Mouse (Mus musculus): Measurements from ENCODE around the gene Gm6034.
"Not testable (repeated sequence)": the region's sequence is repeated elsewhere in the genome, so short reads cannot be mapped to it uniquely, and the experiment has no call there.

Gene Gm6034

DNA sequence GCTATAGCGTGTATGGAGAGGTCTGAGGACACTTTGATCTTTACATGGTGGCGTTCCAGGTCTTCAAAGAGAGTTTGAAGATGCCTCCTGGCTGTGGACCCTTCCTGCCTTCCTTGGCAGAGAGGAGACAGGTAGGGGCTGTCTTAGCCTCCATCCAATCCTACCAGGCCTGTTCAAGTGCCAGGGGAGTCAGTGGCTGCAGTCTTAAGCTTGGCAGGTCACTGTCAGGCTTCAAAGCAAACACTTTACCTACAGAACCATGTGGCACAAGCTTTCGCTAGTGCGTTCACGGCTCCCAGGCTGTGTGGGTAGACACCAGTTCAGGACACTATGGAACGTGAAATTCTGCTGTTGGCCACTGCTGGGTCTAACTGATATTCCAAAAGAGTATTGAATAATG lies 19.8 kb upstream of the Gm6034 start:
- no peak for DNase-seq (ENCODE audit: low read depth in 2 of 2, low spot score in 2 of 2)

- no peak for DNase-seq (ENCODE audit: low read depth in 2 of 2, low spot score in 2 of 2)
These were observed 18.8 kb upstream of the Gm6034 start for GRCm38 (mm10) chr17:36023710-36024654.

DNA sequence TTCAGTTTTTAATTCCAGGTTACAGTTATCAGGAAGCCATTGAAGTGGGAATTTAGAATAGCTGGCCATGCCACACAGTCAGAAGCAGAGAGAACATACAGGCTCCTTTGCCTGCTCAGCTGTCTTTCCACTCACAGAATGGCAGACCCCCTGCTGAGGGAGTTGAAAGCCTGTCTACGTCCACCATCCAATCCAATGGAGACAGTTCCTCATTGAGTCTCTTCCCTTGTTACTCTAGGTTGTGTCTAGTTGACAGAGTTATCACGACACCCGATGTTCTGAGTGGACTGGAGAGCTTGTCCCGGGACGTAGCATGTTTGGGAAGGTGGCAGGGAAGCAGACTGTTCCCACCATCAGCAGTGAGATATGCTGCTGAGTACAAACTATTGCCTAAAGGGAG lies 17.6 kb upstream of the Gm6034 start:
- DNase-seq (ENCODE audit: low read depth in 2 of 2, low spot score in 2 of 2), result no peak

- no peak for DNase-seq (ENCODE audit: low read depth in 2 of 2, low spot score in 2 of 2)
These were observed 16.9 kb upstream of the Gm6034 start for GRCm38 (mm10) chr17:36025901-36026300.

GRCm38 (mm10) chr17:36027663-36028062 lies 15.1 kb upstream of the Gm6034 start:
- DNase-seq (ENCODE audit: low read depth in 2 of 2, low spot score in 2 of 2), result no peak

- no peak for DNase-seq (ENCODE audit: low read depth in 2 of 2, low spot score in 2 of 2)
These were observed 13.7 kb upstream of the Gm6034 start for GRCm38 (mm10) chr17:36028879-36029619.

GRCm38 (mm10) chr17:36030046-36030702 lies 12.6 kb upstream of the Gm6034 start:
- DNase-seq (ENCODE audit: low read depth in 2 of 2, low spot score in 2 of 2), result not testable (repeated sequence)

DNA sequence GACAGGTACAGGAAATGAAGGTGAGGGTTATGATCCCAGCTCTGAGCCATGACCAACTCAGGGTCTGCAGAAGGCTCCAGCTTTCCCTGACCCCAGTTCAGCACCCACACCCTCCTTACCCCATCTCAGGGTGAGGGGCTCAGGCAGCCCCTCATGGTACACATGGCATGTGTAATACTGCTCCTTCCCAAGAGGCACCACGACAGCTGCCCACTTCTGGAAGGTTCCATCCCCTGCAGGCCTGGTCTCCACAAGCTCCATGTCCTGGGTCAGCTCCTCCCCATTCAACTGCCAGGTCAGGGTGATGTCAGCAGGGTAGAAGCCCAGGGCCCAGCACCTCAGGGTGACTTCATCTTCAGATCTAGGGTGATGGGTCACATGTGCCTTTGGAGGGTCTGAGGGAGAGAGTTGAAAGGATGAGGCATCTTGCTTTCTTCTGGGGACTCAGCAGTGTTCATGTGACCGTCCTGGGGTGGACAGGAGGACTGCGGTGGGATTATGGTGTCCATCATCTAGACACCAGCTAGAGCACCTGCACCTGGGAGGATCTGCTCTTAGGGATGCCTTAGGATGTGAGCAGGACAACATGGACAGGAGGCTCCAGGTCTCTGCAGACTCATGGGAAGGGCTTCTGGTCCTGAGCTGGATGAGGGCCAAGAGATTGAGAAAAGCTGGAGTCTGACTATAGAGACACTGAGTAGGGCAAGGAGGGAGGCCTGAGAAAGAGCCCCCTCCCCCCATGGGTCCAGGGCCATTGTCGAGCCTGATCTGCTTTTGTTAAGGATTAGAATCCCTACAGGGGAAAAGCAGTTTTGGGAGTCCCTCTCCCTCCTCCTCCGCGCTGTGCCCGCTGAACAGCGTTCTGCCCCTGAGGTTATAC lies 11.8 kb upstream of the Gm6034 start:
- DNase-seq (ENCODE audit: low read depth in 2 of 2, low spot score in 2 of 2), result not testable (repeated sequence)

GRCm38 (mm10) chr17:36031583-36032331 lies 11.0 kb upstream of the Gm6034 start:
- DNase-seq (ENCODE audit: low read depth in 2 of 2, low spot score in 2 of 2), result peak; percentile 48 to 64

DNA sequence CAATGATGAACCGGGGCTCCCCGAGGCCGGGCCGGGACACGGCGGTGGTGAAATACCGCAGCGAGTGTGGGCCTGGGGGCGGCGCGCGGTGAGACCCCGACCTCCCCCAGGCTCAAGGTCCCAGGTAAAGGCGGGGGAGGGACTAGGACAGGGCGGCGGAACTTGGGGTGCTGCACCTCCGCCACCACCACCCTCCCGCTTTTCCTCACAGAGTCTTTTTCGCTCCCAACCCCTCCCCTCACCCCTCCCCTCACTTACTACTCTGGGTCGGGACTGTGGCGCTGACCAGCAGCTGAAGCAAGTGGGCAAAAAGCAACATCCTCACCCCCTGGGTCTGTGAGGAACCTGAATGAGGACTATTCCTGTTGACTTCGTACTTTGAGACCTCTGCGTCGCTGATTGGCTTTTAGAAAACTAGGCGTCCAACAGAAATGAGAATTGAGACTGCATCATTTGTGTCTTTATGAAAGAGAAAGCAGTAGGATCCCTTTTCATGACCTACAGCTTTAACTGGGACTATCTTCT lies 10.3 kb upstream of the Gm6034 start, which contains the start of gene H2-T23:
H2-T23 (minus strand) TSS at position 505 of the 525 bp plus-strand sequence.
- DNase-seq (ENCODE audit: low read depth in 2 of 2, low spot score in 2 of 2), result peak; percentile 46 to 61

GRCm38 (mm10) chr17:36034524-36034923 lies 8.2 kb upstream of the Gm6034 start:
- not testable (repeated sequence) for DNase-seq (ENCODE audit: low read depth in 2 of 2, low spot score in 2 of 2)

DNA sequence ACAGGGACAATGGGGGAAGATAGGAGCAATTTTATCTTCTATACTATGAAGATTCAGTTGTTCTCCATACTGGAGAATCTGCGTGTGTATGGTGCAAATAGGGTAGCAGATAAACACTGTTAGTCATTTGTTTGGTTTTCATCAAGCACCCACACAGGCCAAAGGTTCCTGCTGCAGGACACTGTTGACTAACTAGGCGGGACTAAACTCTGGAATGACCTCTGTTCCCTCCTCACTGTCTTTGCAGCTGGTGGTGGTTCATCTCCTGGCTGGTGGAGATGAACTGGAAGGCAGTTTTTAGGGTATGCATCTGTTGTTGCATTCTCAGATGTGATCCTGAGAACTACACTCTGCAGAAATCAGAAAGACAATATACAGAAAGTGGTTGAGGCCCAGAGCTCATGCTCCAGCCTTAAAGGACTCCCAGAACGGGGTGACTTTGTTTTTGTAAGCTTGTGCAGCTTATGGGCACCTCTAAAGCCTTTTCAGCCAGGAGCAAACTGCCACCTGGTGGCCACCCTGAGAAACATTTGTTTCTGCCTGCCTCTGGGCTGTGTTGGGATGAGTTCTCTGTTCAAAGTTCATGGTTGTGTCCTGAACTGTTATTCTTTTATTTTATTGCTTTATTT lies 7.6 kb upstream of the Gm6034 start:
- DNase-seq (ENCODE audit: low read depth in 2 of 2, low spot score in 2 of 2), result peak; percentile 57 to 68

GRCm38 (mm10) chr17:36036126-36036525 lies 6.6 kb upstream of the Gm6034 start:
- DNase-seq (ENCODE audit: low read depth in 2 of 2, low spot score in 2 of 2), result not testable (repeated sequence)

DNA sequence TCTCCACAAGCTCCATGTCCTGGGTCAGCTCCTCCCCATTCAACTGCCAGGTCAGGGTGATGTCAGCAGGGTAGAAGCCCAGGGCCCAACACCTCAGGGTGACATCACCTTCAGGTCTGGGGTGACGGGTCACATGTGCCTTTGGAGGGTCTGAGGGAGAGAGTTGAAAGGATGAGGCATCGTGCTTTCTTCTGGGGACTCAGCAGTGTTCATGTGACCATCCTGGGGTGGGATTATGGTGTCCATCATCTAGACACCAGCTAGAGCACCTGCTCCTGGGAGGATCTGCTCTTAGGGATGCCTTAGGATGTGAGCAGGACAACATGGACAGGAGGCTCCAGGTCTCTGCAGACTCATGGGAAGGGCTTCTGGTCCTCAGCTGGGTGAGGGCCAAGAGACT lies 2.2 kb upstream of the Gm6034 start:
- not testable (repeated sequence) for DNase-seq (ENCODE audit: low read depth in 2 of 2, low spot score in 2 of 2)

DNA sequence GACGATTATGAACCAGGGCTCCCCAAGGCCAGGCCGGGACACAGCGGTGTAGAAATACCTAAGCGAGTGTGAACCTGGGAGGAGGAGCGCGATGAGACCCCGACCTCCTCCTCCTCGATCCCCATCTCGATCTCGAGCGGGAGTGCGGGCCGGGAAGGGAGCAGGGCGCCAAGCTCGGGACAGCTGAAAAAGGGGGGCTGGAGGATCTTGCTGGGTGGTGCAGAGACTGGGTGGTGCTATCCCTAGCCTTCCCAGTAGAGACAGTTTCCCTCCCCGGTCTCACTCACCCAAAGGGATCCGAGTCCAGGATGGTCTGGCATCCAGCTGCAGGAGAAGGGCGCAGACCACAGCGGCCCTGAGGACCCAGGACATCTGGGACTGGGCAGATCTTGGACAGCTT lies 706 bp upstream of the Gm6034 start:
- DNase-seq (ENCODE audit: low read depth in 2 of 2, low spot score in 2 of 2), result not testable (repeated sequence)

- no peak for DNase-seq (ENCODE audit: low read depth in 2 of 2, low spot score in 2 of 2)
These were observed 525 bp downstream of the Gm6034 start for GRCm38 (mm10) chr17:36043286-36043685.

- DNase-seq (ENCODE audit: low read depth in 2 of 2, low spot score in 2 of 2), result not testable (repeated sequence)
These were observed 15.2 kb downstream of the Gm6034 start for GRCm38 (mm10) chr17:36057927-36058326.

GRCm38 (mm10) chr17:36058362-36058761 lies 15.6 kb downstream of the Gm6034 start, which contains the start of gene Gm11127:
Gm11127 (minus strand) TSS chr17:36058371.
- not testable (repeated sequence) for DNase-seq (ENCODE audit: low read depth in 2 of 2, low spot score in 2 of 2)

- DNase-seq (ENCODE audit: low read depth in 2 of 2, low spot score in 2 of 2), result peak; percentile 90 to 92
These were observed 18.1 kb downstream of the Gm6034 start for GRCm38 (mm10) chr17:36060829-36061228.
